Comparison of ENCODE assay signal across 23 mouse cellular contexts in the genomic region with DNA sequence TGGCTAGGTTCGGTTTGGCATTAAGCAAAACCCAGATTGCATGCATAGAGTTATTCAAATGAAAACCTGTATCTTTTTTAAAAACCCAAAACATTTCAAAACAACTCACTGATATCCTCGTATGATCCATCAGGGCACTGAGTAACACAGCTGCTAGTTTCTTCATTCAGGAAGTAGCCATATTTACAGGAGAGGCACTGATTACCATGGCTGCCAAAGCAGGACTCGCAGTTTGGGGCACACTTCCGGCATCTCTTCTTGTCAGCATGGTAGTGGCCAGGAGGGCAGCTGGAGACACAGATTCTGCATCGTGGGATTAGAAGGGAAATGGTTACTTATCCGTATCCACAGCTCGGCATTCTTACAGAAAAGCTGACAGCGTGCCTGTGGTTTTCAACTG.
DNase-seq lines count a peak whose midpoint lies in the region; ATAC-seq and TF ChIP-seq lines count a peak whose summit lies in the region.
"Had no signal": no experiment of that assay in that cellular context is flagged by ENCODE, and none has a peak within 500 bp of the region (broad histone marks: within the 10 kb centered on the region; RNA-seq: fewer than 3 reads in every experiment).

No protein-coding gene starts in this region.

- H3K27ac ChIP-seq in forebrain, embryonic 13.5 days: no peak overlapping the region
- H3K27ac ChIP-seq in forebrain, embryonic 12.5 days: no peak overlapping the region
- H3K27ac ChIP-seq in forebrain, postnatal 0 days (ENCODE audit: low read depth, low read length): no peak overlapping the region
- H3K27ac ChIP-seq in forebrain, embryonic 11.5 days (ENCODE audit: low read depth, low read length): no peak overlapping the region
- H3K27ac ChIP-seq: embryonic facial prominence, embryonic 12.5 days; embryonic facial prominence, embryonic 15.5 days; hindbrain, embryonic 10.5 days; hindbrain, embryonic 13.5 days had no signal

- H3K9ac ChIP-seq in forebrain, embryonic 13.5 days: no peak overlapping the region
- no peak overlapping the region for H3K9ac ChIP-seq in forebrain, embryonic 12.5 days
- no peak overlapping the region for H3K9ac ChIP-seq in forebrain, postnatal 0 days
- no peak overlapping the region for H3K9ac ChIP-seq in forebrain, embryonic 11.5 days (ENCODE audit: low read length)
- H3K9ac ChIP-seq: embryonic facial prominence, embryonic 12.5 days; embryonic facial prominence, embryonic 15.5 days; hindbrain, embryonic 13.5 days had no signal

- no peak overlapping the region for H3K4me2 ChIP-seq in forebrain, embryonic 13.5 days
- no peak overlapping the region for H3K4me2 ChIP-seq in forebrain, embryonic 12.5 days
- no peak overlapping the region for H3K4me2 ChIP-seq in forebrain, postnatal 0 days (ENCODE audit: low read depth)
- no peak overlapping the region for H3K4me2 ChIP-seq in forebrain, embryonic 11.5 days (ENCODE audit: low read depth, low read length, severe bottlenecking)
- H3K4me2 ChIP-seq: embryonic facial prominence, embryonic 12.5 days; embryonic facial prominence, embryonic 15.5 days; heart, embryonic 11.5 days; hindbrain, embryonic 13.5 days had no signal

- no peak for TF ChIP-seq CTCF in forebrain, postnatal 0 days (IDR thresholded peaks at IDR 0.05; ENCODE audit: low read depth)

- peak; percentile 66 for DNase-seq in forebrain, postnatal 0 days
- no peak for DNase-seq in forebrain, embryonic 11.5 days (ENCODE audit: low spot score)
- peak; percentile 24 to 41 for DNase-seq in layer of hippocampus, postnatal 10 days (ENCODE audit: low spot score in 2 of 2)
- DNase-seq in layer of hippocampus, adult 9-11 months: no peak
- DNase-seq: adrenal gland, adult 8-10 months; adrenal gland, postnatal 25 days; cerebellum, adult 11 months; cerebellum, adult 2 months; cerebellum, adult 9-11 months; cerebellum, postnatal 25 days; gastrocnemius, postnatal 10 days; gastrocnemius, postnatal 36 days; kidney, adult 2 months had no signal

- no peaks in the 10 kb centered on the region for H3K36me3 ChIP-seq in forebrain, embryonic 13.5 days (ENCODE audit: poor library complexity, severe bottlenecking)
- H3K36me3 ChIP-seq in forebrain, embryonic 12.5 days (replicated peaks): no peaks in the 10 kb centered on the region
- H3K36me3 ChIP-seq in forebrain, postnatal 0 days (ENCODE audit: insufficient read depth): no peaks in the 10 kb centered on the region
- no peaks in the 10 kb centered on the region for H3K36me3 ChIP-seq in forebrain, embryonic 11.5 days (ENCODE audit: control insufficient read depth, insufficient read depth, low read length)
- H3K36me3 ChIP-seq: hindbrain, embryonic 10.5 days had no signal

- WGBS in forebrain, embryonic 13.5 days: 90% methylated on average over 8 of the region's 8 CpGs
- 90% methylated on average over 8 of the region's 8 CpGs for WGBS in forebrain, embryonic 12.5 days
- WGBS in forebrain, postnatal 0 days: 68% methylated on average over 8 of the region's 8 CpGs
- 94% methylated on average over 8 of the region's 8 CpGs for WGBS in forebrain, embryonic 11.5 days

- peak; percentile 43; the same call in 1 of the 2 replicates for ATAC-seq in forebrain, embryonic 13.5 days
- no peak for ATAC-seq in forebrain, embryonic 12.5 days (ENCODE audit: low FRiP score)
- ATAC-seq in forebrain, postnatal 0 days: peak; percentile 91
- no peak for ATAC-seq in forebrain, embryonic 11.5 days (replicated peaks; ENCODE audit: low FRiP score)
- ATAC-seq: activated CD4-positive, CD25-positive, alpha-beta regulatory T cell, adult 4 months; hindbrain, embryonic 16.5 days; intestine, postnatal 0 days had no signal

- H3K4me3 ChIP-seq in forebrain, embryonic 13.5 days: no peak overlapping the region
- no peak overlapping the region for H3K4me3 ChIP-seq in forebrain, embryonic 12.5 days (replicated peaks)
- H3K4me3 ChIP-seq in forebrain, postnatal 0 days (ENCODE audit: low read depth, low read length): no peak overlapping the region
- H3K4me3 ChIP-seq in forebrain, embryonic 11.5 days (ENCODE audit: low read depth, low read length): no peak overlapping the region
- H3K4me3 ChIP-seq: embryonic facial prominence, embryonic 12.5 days; embryonic facial prominence, embryonic 15.5 days; hindbrain, embryonic 10.5 days; hindbrain, embryonic 13.5 days had no signal

- no peaks in the 10 kb centered on the region for H3K27me3 ChIP-seq in forebrain, embryonic 13.5 days
- H3K27me3 ChIP-seq in forebrain, embryonic 12.5 days: no peaks in the 10 kb centered on the region
- H3K27me3 ChIP-seq in forebrain, postnatal 0 days (ENCODE audit: insufficient read depth, low read length): no peaks in the 10 kb centered on the region
- H3K27me3 ChIP-seq in forebrain, embryonic 11.5 days (ENCODE audit: control insufficient read depth, insufficient read depth, low read length): no peaks in the 10 kb centered on the region
- H3K27me3 ChIP-seq: embryonic facial prominence, embryonic 12.5 days; embryonic facial prominence, embryonic 15.5 days; hindbrain, embryonic 13.5 days had no signal

- no peaks in the 10 kb centered on the region for H3K4me1 ChIP-seq in forebrain, embryonic 13.5 days
- H3K4me1 ChIP-seq in forebrain, embryonic 12.5 days: no peaks in the 10 kb centered on the region
- H3K4me1 ChIP-seq in forebrain, postnatal 0 days (ENCODE audit: insufficient read depth): no peaks in the 10 kb centered on the region
- H3K4me1 ChIP-seq in forebrain, embryonic 11.5 days (replicated peaks; ENCODE audit: control insufficient read depth, insufficient read depth, low read length): no peaks in the 10 kb centered on the region
- H3K4me1 ChIP-seq: embryonic facial prominence, embryonic 12.5 days; embryonic facial prominence, embryonic 15.5 days; hindbrain, embryonic 10.5 days; hindbrain, embryonic 13.5 days had no signal

- H3K9me3 ChIP-seq in forebrain, embryonic 13.5 days (replicated peaks): no peaks in the 10 kb centered on the region
- H3K9me3 ChIP-seq in forebrain, embryonic 12.5 days: no peaks in the 10 kb centered on the region
- no peaks in the 10 kb centered on the region for H3K9me3 ChIP-seq in forebrain, postnatal 0 days (ENCODE audit: low read length)
- no peaks in the 10 kb centered on the region for H3K9me3 ChIP-seq in forebrain, embryonic 11.5 days (ENCODE audit: control insufficient read depth, low read length)
- H3K9me3 ChIP-seq: embryonic facial prominence, embryonic 12.5 days; embryonic facial prominence, embryonic 15.5 days; hindbrain, embryonic 10.5 days; hindbrain, embryonic 13.5 days had no signal

Comparison
In these comparisons a context has a peak if more than half of its experiments do, and no peak if none do; other contexts are left out.
1. ATAC-seq: peak in forebrain, embryonic 13.5 days (single experiment) and forebrain, postnatal 0 days (single experiment); none in forebrain, embryonic 12.5 days (single experiment) and forebrain, embryonic 11.5 days (single experiment).
2. DNase-seq: peak in forebrain, postnatal 0 days (single experiment) and layer of hippocampus, postnatal 10 days (2 of 2); none in forebrain, embryonic 11.5 days (single experiment) and layer of hippocampus, adult 9-11 months (single experiment).